In the genomic region with DNA sequence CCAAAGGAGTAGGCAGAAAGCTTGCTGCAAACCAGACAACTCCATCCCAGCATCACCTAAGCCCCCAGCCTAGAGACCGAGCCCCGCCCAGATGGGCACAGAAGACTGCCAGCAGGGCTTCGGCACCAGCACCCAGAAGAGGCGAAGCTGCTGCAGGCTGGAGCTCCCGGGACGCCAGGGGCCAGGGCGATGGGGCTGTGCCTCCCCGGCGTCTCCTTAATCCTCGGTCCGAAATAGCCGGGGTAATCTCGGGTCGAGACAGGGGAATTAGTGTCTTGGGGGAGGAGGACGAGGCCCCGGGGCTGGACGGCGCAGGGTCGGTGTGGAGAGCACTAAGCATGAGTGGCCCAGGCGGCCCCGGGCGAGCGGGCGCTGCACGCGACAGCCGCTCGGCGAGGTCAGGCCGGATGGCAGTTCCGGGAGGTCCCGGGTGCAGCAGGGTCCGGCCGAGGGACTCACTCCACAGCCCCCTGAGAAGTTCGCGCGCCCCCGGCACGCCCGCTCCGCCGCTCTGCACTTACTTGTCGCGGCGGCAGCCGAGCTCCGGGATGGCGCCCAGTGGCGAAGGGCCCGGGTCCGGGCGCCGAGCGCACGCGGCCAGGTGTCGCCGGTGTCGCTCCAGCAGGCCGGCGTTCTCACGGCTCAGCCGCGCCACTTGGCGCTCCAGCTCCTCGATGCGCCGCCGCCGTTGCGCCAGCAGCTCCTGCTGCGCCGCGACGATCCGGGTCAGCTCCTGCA, we compare ENCODE assay signal across 8 mouse cellular contexts. TPM values are rescaled to one million over a fixed set of nuclear protein-coding genes. Genes with fewer than 3 reads are reported as not detected.
DNase-seq lines count a peak whose midpoint lies in the region; ATAC-seq and TF ChIP-seq lines count a peak whose summit lies in the region.

No protein-coding gene starts in this region.

- H3K79me2 ChIP-seq in heart, adult 2 months (replicated peaks; ENCODE audit: control insufficient read depth, insufficient read depth, low read length), result no peaks in the 10 kb centered on the region

- no peak overlapping the region for H3K27ac ChIP-seq in heart, adult 2 months
- H3K27ac ChIP-seq in hindbrain, embryonic 10.5 days, result peak overlapping the region; percentile 84
- peak overlapping the region; percentile 74 for H3K27ac ChIP-seq in limb, embryonic 15.5 days
- H3K27ac ChIP-seq in thymus, adult 2 months (ENCODE audit: control insufficient read depth, insufficient read depth, low read length), result no peak overlapping the region

- peak overlapping the region; percentile 71 for H3K9ac ChIP-seq in heart, adult 2 months (ENCODE audit: low read depth, low read length)
- H3K9ac ChIP-seq in limb, embryonic 15.5 days, result peak overlapping the region; percentile 60

- peaks cover 4% of the 10 kb centered on the region; the same call in 1 of the 2 replicates for H3K27me3 ChIP-seq in heart, adult 2 months (ENCODE audit: control insufficient read depth, insufficient read depth, low read length)
- H3K27me3 ChIP-seq in hindbrain, embryonic 10.5 days (ENCODE audit: insufficient read depth, poor library complexity, severe bottlenecking), result peaks cover 24% of the 10 kb centered on the region
- H3K27me3 ChIP-seq in limb, embryonic 15.5 days, result peaks cover 12% of the 10 kb centered on the region; the same call in 1 of the 2 replicates
- H3K27me3 ChIP-seq in thymus, adult 2 months (ENCODE audit: control insufficient read depth, insufficient read depth, low read length), result peaks cover 12% of the 10 kb centered on the region

- H3K4me2 ChIP-seq in limb, embryonic 15.5 days, result peak overlapping the region; percentile 100

- no peaks in the 10 kb centered on the region for H3K36me3 ChIP-seq in heart, adult 2 months (ENCODE audit: control insufficient read depth, insufficient read depth, low read length)
- H3K36me3 ChIP-seq in hindbrain, embryonic 10.5 days, result no peaks in the 10 kb centered on the region
- no peaks in the 10 kb centered on the region for H3K36me3 ChIP-seq in limb, embryonic 15.5 days
- no peaks in the 10 kb centered on the region for H3K36me3 ChIP-seq in thymus, adult 2 months (ENCODE audit: control insufficient read depth, insufficient read depth, low read length)

- peak overlapping the region; percentile 61 for H3K4me3 ChIP-seq in heart, adult 2 months
- H3K4me3 ChIP-seq in hindbrain, embryonic 10.5 days, result peak overlapping the region; percentile 72
- peak overlapping the region; percentile 71 for H3K4me3 ChIP-seq in limb, embryonic 15.5 days
- H3K4me3 ChIP-seq in thymus, adult 2 months (ENCODE audit: control insufficient read depth, insufficient read depth, low read length), result peak overlapping the region; percentile 31

- TF ChIP-seq POLR2A in heart, adult 2 months (IDR thresholded peaks at IDR 0.05; ENCODE audit: insufficient read depth, low read depth, low read length), result no peak
- no peak for TF ChIP-seq POLR2A in thymus, adult 2 months (IDR thresholded peaks at IDR 0.05; ENCODE audit: control insufficient read depth, extremely low read depth, insufficient read depth, low read length, poor library complexity)

- 1% methylated on average over 76 of the region's 76 CpGs for WGBS in heart, adult 2 months
- WGBS in hindbrain, embryonic 10.5 days, result under 1% methylated on average over 76 of the region's 76 CpGs
- WGBS in limb, embryonic 15.5 days, result under 1% methylated on average over 74 of the region's 76 CpGs
- WGBS in thymus, adult 2 months, result 2% methylated on average over 76 of the region's 76 CpGs

- H3K4me1 ChIP-seq in heart, adult 2 months (ENCODE audit: control insufficient read depth, insufficient read depth, low read length), result no peaks in the 10 kb centered on the region
- peaks cover 41% of the 10 kb centered on the region for H3K4me1 ChIP-seq in hindbrain, embryonic 10.5 days (replicated peaks)
- peaks cover 17% of the 10 kb centered on the region for H3K4me1 ChIP-seq in limb, embryonic 15.5 days
- peaks cover 15% of the 10 kb centered on the region for H3K4me1 ChIP-seq in thymus, adult 2 months (replicated peaks; ENCODE audit: control insufficient read depth, insufficient read depth, low read length)

- H3K9me3 ChIP-seq in hindbrain, embryonic 10.5 days, result peaks cover 19% of the 10 kb centered on the region; the same call in 1 of the 2 replicates
- no peaks in the 10 kb centered on the region for H3K9me3 ChIP-seq in limb, embryonic 15.5 days

- no peak for TF ChIP-seq CTCF in heart, adult 2 months (IDR thresholded peaks at IDR 0.05)
- no peak for TF ChIP-seq CTCF in thymus, adult 2 months (IDR thresholded peaks at IDR 0.05; ENCODE audit: borderline replicate concordance, control insufficient read depth, extremely low read depth, insufficient read depth, low read length, poor library complexity)

- peak; percentile 23 to 32 for DNase-seq in heart, adult 2 months
- no peak for DNase-seq in heart, postnatal 25 days (ENCODE audit: low spot score)
- DNase-seq in ES-CJ7 (ENCODE audit: low read depth, low spot score), result peak; percentile 17
- peak; percentile 30 for DNase-seq in embryo, embryonic 11.5 days (ENCODE audit: low read depth, low spot score)
- peak; percentile 59 for DNase-seq in hindbrain, embryonic 10.5 days (ENCODE audit: low spot score)
- peak; percentile 11 for DNase-seq in naive thymus-derived CD4-positive, alpha-beta T cell, adult 2 months (ENCODE audit: low read depth)
- DNase-seq in thymus, adult 2 months, result peak; percentile 16

- TF ChIP-seq EP300 in heart, adult 2 months (IDR thresholded peaks at IDR 0.05; ENCODE audit: insufficient read depth, low read depth, low read length), result no peak

- no peak for ATAC-seq in limb, embryonic 15.5 days (ENCODE audit: insufficient number of reproducible peaks, low FRiP score, low TSS enrichment, low read depth)

- intact Hi-C loops in heart, adult 2 months (cut with DNase I), result loop anchor here (5.0 kb wide), 1 partner anchor 165 kb away; no protein-coding TSS in a partner anchor
- intact Hi-C loops in heart, postnatal 25 days (cut with DNase I), result loop anchor here (5.0 kb wide), 1 partner anchor 165 kb away; no protein-coding TSS in a partner anchor

RNA-seq across cellular contexts. Expression of gene Iqsec1, which starts 0.8 kb away (rescaled TPM):
- total RNA-seq in heart, adult 2 months (2021), result 100 to 1,000 TPM; 146 to 147 TPM
- 95.8 and 100 TPM in 2 replicates for polyA plus RNA-seq in heart, adult 2 months (2012; rRNA removed)
- total RNA-seq in heart, postnatal 25 days (2021), result 100 to 1,000 TPM; 125 to 137 TPM
- polyA plus RNA-seq in hindbrain, embryonic 10.5 days (2016; fragmentation: Nextera tagmentation; extraction: Ambion mirVana), result 11.3 and 13.8 TPM in 2 replicates
- polyA plus RNA-seq in limb, embryonic 15.5 days (2015; fragmentation: Nextera tagmentation; extraction: Ambion mirVana), result 11.4 and 11.6 TPM in 2 replicates
- 124 and 178 TPM in 2 replicates for polyA plus RNA-seq in thymus, adult 2 months (2012; rRNA removed)

Comparison
In these comparisons a context has a peak if more than half of its experiments do, and no peak if none do; other contexts are left out.
1. H3K27ac ChIP-seq: peak in hindbrain, embryonic 10.5 days (single experiment) and limb, embryonic 15.5 days (single experiment); none in heart, adult 2 months (single experiment) and thymus, adult 2 months (single experiment).
2. Peak in every context shown above with its lines, with median percentiles within 50 percentile points of each other: H3K4me3 ChIP-seq.